Mouse (Mus musculus) liver, adult 2 months (tissue): ENCODE measurements at regions not wholly inside any gene's neighbourhood (a gene's known extent, or its start where the extent isn't known, plus 50 kb on each side); places are given as distances from the start of the nearest gene placed in this dataset.

Source experiments
- CTCF ChIP-seq: fragments of 200-500 bp; IDR thresholded peaks from 2 replicates; pipeline ENCODE4 v1.5.1; 2011; ENCODE audit warnings: low read depth, low read length, control low read depth
- POLR2A ChIP-seq: fragments of 200-500 bp; IDR thresholded peaks from 2 replicates; pipeline ENCODE4 v1.6.1; 2011; ENCODE audit warnings: low read length, control low read depth; ENCODE audit not compliant: insufficient read depth; ENCODE audit errors: extremely low read depth

DNA sequence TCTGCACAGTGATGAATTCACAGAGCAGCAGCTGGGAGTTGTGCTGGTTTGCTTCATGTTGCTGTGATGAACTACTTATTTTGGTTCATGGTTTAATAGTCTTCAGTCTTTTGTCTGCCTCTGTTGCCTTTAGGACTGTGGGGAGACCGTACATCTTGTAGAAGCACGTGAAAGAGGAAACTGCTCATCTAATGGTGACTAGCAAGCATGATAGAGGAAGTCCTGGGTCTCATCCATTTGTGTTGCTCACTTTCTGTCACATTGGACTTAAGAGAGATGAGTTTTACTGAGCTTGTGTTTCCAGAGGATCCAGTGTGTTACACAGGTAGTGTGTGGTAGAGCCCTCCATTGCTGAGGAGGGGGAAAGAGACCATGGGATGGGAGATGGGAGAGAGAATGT, 67.6 kb upstream of the Prdm1 start:
- TF ChIP-seq POLR2A (no peak), CTCF (no peak)
